Mouse (Mus musculus) midbrain, embryonic 11.5 days (tissue): ENCODE data around the gene Epha4. TPM values are rescaled to one million over a fixed set of nuclear protein-coding genes. Genes with fewer than 3 reads are reported as not detected.

Experiments used
- ATAC-seq: fragments of 200-750 bp; cut with Nextera tagmentation; 2 replicates; pipeline ENCODE4 v1.8.0; 2017; ENCODE audit warnings: moderate TSS enrichment, moderate library complexity; ENCODE audit not compliant: low FRiP score
- DNase-seq: peaks from one replicate; pipeline ENCODE4 v3.0.0; 2015; ENCODE audit warnings: low spot score; ENCODE audit errors: missing footprints
- H3K27ac ChIP-seq: fragments of 300-500 bp; sonication (generic); 2 replicates; pipeline ENCODE4 v1.5.1; 2014; ENCODE audit warnings: low read depth, low read length
- H3K27me3 ChIP-seq: fragments of 300-500 bp; sonication (generic); 2 replicates; pipeline ENCODE4 v1.6.1; 2014; ENCODE audit warnings: mild to moderate bottlenecking, low read length, moderate library complexity, mixed read lengths; ENCODE audit not compliant: control insufficient read depth, insufficient read depth
- H3K36me3 ChIP-seq: fragments of 300-500 bp; sonication (generic); 2 replicates; pipeline ENCODE4 v1.6.1; 2014; ENCODE audit warnings: mild to moderate bottlenecking, low read length, moderate library complexity, mixed read lengths; ENCODE audit not compliant: control insufficient read depth, insufficient read depth
- H3K4me1 ChIP-seq: fragments of 300-500 bp; sonication (generic); 2 replicates; pipeline ENCODE4 v1.6.1; 2014; ENCODE audit warnings: low read length; ENCODE audit not compliant: control insufficient read depth, insufficient read depth
- H3K4me2 ChIP-seq: fragments of 300-500 bp; sonication (generic); 2 replicates; pipeline ENCODE4 v1.6.1; 2014; ENCODE audit warnings: mild to moderate bottlenecking, moderate library complexity
- H3K4me3 ChIP-seq: fragments of 300-500 bp; sonication (generic); 2 replicates; pipeline ENCODE4 v1.5.1; 2014; ENCODE audit warnings: low read depth, low read length
- H3K9ac ChIP-seq: fragments of 300-500 bp; sonication (generic); 2 replicates; pipeline ENCODE4 v1.6.1; 2014; ENCODE audit warnings: low read length
- H3K9me3 ChIP-seq: fragments of 300-500 bp; sonication (generic); 2 replicates; pipeline ENCODE4 v1.6.1; 2016; ENCODE audit warnings: low read length; ENCODE audit not compliant: control insufficient read depth
- WGBS: fragments of 180-500 bp; shearing (Covaris S2); extraction: QIAGEN DNeasy Blood & Tissue Kit; methylation state at CpG from one replicate; pipeline ENCODE4 v1.1.7; 2014; 5-methylcytosine and 5-hydroxymethylcytosine counted together
- polyA plus RNA-seq: library from polyadenylated mRNA; unstranded; fragments of >200 nt; fragmentation: Nextera tagmentation; extraction: Ambion mirVana; gene quantifications from 2 replicates; pipeline ENCODE4 v1.2.1, GENCODE M21; 2014

The Epha4 gene
- polyA plus RNA-seq, 1 experiment from 2014 or later = 19.4 TPM

GRCm38 (mm10) chr1:77495790-77496158, 19.1 kb downstream of the Epha4 start:
- WGBS = 5% methylated on average over 7 of the region's 7 CpGs
- Histone ChIP-seq H3K36me3 (no peaks in the 10 kb centered on the region), H3K27ac (peak overlapping the region; percentile 71), H3K4me2 (peak overlapping the region; percentile 19), H3K27me3 (no peaks in the 10 kb centered on the region), H3K4me1 (peaks cover 47% of the 10 kb centered on the region), H3K9ac (peak overlapping the region; percentile 3; the same call in 1 of the 2 replicates), H3K4me3 (no peak overlapping the region), H3K9me3 (no peaks in the 10 kb centered on the region)
- ATAC-seq = no peak
- DNase-seq = no peak

DNA sequence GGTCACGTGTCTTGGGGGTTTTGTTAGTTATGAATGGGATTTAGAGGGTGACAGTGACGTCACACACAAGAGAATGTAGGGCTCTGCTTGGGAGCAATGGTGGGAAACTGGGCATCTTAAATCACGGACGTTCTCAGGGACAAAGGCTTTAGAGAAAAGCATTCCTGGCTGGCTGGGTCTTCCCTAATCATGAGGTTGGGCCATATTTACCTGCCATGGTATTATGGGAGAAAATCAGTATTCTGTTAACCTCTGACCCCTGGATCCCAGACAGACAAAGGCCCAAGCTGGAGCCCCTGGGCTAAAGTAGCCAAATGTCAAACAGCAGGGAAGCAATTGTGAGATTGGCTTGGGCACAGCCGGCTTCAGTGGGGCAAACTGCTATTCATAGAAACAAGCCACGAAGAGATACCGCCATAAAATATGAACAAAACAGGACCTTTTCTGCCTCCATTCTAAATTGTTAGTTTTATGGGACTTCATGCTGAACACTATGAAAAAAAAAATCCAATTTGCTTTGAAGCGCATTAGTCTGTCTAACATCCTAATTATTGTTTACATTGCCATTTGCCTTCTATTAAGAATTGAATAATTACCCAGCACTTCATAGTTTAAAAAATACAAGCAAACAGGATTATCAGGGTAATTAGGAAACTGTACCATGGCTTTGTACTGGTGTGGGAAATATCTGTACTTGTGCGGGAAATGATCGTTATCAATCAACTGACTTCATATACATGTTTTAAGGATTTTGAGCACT, 19.7 kb downstream of the Epha4 start:
- Histone ChIP-seq H3K27me3 (no peaks in the 10 kb centered on the region; the same call in 1 of the 2 replicates), H3K9ac (no peak overlapping the region; the same call in 1 of the 2 replicates), H3K4me2 (peak overlapping the region; percentile 19), H3K36me3 (no peaks in the 10 kb centered on the region), H3K9me3 (no peaks in the 10 kb centered on the region), H3K4me3 (no peak overlapping the region), H3K4me1 (peaks cover 45% of the 10 kb centered on the region), H3K27ac (peak overlapping the region; percentile 71)
- DNase-seq (peak; percentile 95), ATAC-seq (peak; percentile 62)
- 9% methylated on average over 10 of the region's 10 CpGs for WGBS

GRCm38 (mm10) chr1:77493841-77494635, 20.9 kb downstream of the Epha4 start:
- ATAC-seq = peak; percentile 51
- WGBS = 14% methylated on average over 10 of the region's 10 CpGs

DNA sequence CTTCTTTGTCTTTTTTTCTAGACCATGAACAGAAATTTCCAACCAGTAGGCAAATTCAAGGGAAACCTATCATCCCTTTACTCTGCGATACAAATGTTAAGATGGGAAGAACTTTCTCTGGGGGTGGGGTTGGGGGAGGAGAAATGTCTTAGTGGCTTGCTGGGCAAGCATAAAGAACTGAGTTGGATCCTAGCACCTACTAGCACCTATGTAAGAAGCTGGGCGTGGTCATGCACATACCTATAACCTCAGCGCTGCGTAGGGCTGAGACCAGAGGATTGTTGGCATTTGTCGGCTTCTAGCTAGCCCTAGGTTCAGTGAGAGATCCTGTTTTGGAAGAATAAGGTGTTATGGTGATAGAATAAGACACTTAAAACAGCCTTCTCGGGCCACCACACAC, 24.7 kb downstream of the Epha4 start:
- H3K4me2 ChIP-seq = no peak overlapping the region
- no peak overlapping the region for H3K4me3 ChIP-seq
- no peak overlapping the region for H3K9ac ChIP-seq
- H3K9me3 ChIP-seq = no peaks in the 10 kb centered on the region
- H3K27ac ChIP-seq = no peak overlapping the region
- ATAC-seq (no peak), DNase-seq (no peak)
- H3K27me3 ChIP-seq = no peaks in the 10 kb centered on the region; the same call in 1 of the 2 replicates
- 95% methylated on average over 6 of the region's 6 CpGs for WGBS
- peaks cover 17% of the 10 kb centered on the region for H3K4me1 ChIP-seq
- H3K36me3 ChIP-seq = no peaks in the 10 kb centered on the region

More at GRCm38 (mm10) chr1:77493841-77494635, 20.9 kb downstream of the Epha4 start:
- no peak overlapping the region for H3K9ac ChIP-seq
- H3K27me3 ChIP-seq = no peaks in the 10 kb centered on the region; the same call in 1 of the 2 replicates
- no peaks in the 10 kb centered on the region for H3K9me3 ChIP-seq
- no peak overlapping the region for H3K4me3 ChIP-seq
- H3K4me2 ChIP-seq = peak overlapping the region; percentile 30; the same call in 1 of the 2 replicates
- peak overlapping the region; percentile 20 for H3K27ac ChIP-seq
- H3K4me1 ChIP-seq = peaks cover 45% of the 10 kb centered on the region
- DNase-seq = peak; percentile 92
- H3K36me3 ChIP-seq = no peaks in the 10 kb centered on the region

GRCm38 (mm10) chr1:77489387-77489786, 25.5 kb downstream of the Epha4 start:
- Histone ChIP-seq H3K9ac (no peak overlapping the region), H3K4me2 (no peak overlapping the region), H3K36me3 (no peaks in the 10 kb centered on the region), H3K4me3 (no peak overlapping the region), H3K9me3 (no peaks in the 10 kb centered on the region), H3K4me1 (peaks cover 13% of the 10 kb centered on the region), H3K27ac (no peak overlapping the region), H3K27me3 (no peaks in the 10 kb centered on the region; the same call in 1 of the 2 replicates)
- WGBS = 93% methylated on average over 7 of the region's 7 CpGs
- DNase-seq = no peak
- ATAC-seq = no peak

- no peaks in the 10 kb centered on the region for H3K36me3 ChIP-seq
- DNase-seq (no peak), ATAC-seq (no peak)
- H3K27ac ChIP-seq = no peak overlapping the region
- no peak overlapping the region for H3K4me3 ChIP-seq
- no peaks in the 10 kb centered on the region; the same call in 1 of the 2 replicates for H3K4me1 ChIP-seq
- no peak overlapping the region for H3K9ac ChIP-seq
- no peak overlapping the region for H3K4me2 ChIP-seq
- no peaks in the 10 kb centered on the region; the same call in 1 of the 2 replicates for H3K27me3 ChIP-seq
- no peaks in the 10 kb centered on the region for H3K9me3 ChIP-seq
- WGBS = 76% methylated on average over 13 of the region's 13 CpGs
Measured at GRCm38 (mm10) chr1:77487856-77488462, 26.9 kb downstream of the Epha4 start.

GRCm38 (mm10) chr1:77484766-77485596, 29.9 kb downstream of the Epha4 start:
- Histone ChIP-seq H3K9me3 (no peaks in the 10 kb centered on the region), H3K27ac (no peak overlapping the region), H3K4me2 (no peak overlapping the region), H3K27me3 (no peaks in the 10 kb centered on the region), H3K36me3 (no peaks in the 10 kb centered on the region), H3K4me3 (no peak overlapping the region), H3K4me1 (no peaks in the 10 kb centered on the region; the same call in 1 of the 2 replicates), H3K9ac (no peak overlapping the region)
- 91% methylated on average over 6 of the region's 6 CpGs for WGBS
- no peak for ATAC-seq
- DNase-seq = no peak

DNA sequence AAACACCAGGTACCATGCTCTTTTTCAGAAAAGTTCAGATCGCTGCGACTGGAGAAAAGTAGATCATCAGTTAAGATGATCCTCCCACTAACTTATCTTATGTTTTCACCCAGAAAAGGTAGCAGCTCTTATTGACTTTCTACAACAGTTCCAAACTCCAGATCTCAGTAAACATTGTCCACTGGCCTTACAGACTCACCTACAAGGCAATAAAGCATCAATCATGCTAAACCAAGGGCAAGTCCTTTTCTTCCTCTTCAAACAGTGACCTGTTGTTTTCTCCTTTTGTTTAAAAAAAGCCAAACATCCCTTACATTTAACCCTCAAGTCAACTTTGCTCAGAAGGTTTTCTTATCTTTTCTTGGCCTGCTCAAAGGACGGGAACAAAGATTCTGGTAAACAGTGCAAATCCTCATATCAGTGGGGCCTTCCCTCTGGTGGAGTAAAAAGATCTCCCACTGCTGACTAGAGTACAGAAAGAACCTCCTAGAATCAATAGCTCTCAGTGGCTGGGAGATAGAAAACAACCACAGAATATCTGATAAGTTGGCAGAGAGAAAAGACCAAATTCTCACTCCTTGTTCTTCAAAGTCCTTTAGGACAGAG, 39.0 kb downstream of the Epha4 start:
- 90% methylated on average over 3 of the region's 3 CpGs for WGBS

More for the DNA sequence above, 39.0 kb downstream of the Epha4 start:
- no peak for DNase-seq
- H3K4me1 ChIP-seq = peaks cover 2% of the 10 kb centered on the region; the same call in 1 of the 2 replicates
- no peak overlapping the region for H3K27ac ChIP-seq
- no peak for ATAC-seq
- H3K9me3 ChIP-seq = no peaks in the 10 kb centered on the region
- no peaks in the 10 kb centered on the region for H3K27me3 ChIP-seq
- H3K4me2 ChIP-seq = no peak overlapping the region
- H3K4me3 ChIP-seq = no peak overlapping the region
- H3K9ac ChIP-seq = no peak overlapping the region
- H3K36me3 ChIP-seq = no peaks in the 10 kb centered on the region
